ENCODE assay signal across 16 mouse cellular contexts in the genomic region with DNA sequence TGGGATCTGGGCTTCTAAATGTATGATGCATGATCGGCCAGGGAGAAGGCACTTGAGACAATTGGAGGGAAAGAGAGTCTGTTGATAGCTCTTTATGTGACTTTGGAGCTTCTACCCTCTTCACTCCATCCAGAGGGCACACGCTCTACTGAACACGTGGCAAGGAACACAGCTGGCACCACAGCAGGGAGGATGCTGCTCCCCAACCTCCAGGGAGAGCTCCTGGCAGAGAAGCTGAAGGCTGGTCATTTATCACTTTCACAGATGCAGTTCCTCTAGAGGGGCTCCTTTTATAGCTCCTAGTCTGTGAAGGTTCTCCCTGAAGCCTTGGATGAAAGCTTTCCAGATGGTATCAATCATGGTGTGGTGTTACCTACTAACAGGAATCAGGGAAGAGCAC.
"Had no signal": no experiment of that assay in that cellular context is flagged by ENCODE, and none has a peak within 500 bp of the region (broad histone marks: within the 10 kb centered on the region; RNA-seq: fewer than 3 reads in every experiment).

No protein-coding gene starts in this region.

- DNase-seq: kidney, adult 2 months; layer of hippocampus, postnatal 36 days; liver, embryonic 13.5 days; lung, adult 2 months; lung, postnatal 14 days; lung, postnatal 4 days; midbrain, embryonic 14.5 days; retina, postnatal 1 day; right cerebral cortex, postnatal 25 days; spleen, adult 18-20 months; thymus, postnatal 25 days had no signal

- ATAC-seq: intestine, embryonic 15.5 days had no signal

- H3K9ac ChIP-seq: intestine, embryonic 15.5 days; liver, embryonic 13.5 days; neural tube, embryonic 12.5 days; stomach, embryonic 15.5 days had no signal

- H3K4me2 ChIP-seq: intestine, embryonic 15.5 days; liver, embryonic 13.5 days; midbrain, embryonic 11.5 days; neural tube, embryonic 12.5 days; stomach, embryonic 15.5 days had no signal

- H3K36me3 ChIP-seq: intestine, embryonic 15.5 days; liver, embryonic 13.5 days; neural tube, embryonic 12.5 days; stomach, embryonic 15.5 days had no signal

- H3K27ac ChIP-seq: intestine, embryonic 15.5 days; left cerebral cortex, adult 2 months; liver, embryonic 13.5 days; neural tube, embryonic 12.5 days; stomach, embryonic 15.5 days had no signal

- H3K9me3 ChIP-seq: intestine, embryonic 15.5 days; liver, embryonic 13.5 days; neural tube, embryonic 12.5 days; stomach, embryonic 15.5 days had no signal

- H3K4me3 ChIP-seq: intestine, embryonic 15.5 days; left cerebral cortex, adult 2 months; liver, embryonic 13.5 days; neural tube, embryonic 12.5 days; stomach, embryonic 15.5 days had no signal

- H3K27me3 ChIP-seq: intestine, embryonic 15.5 days; liver, embryonic 13.5 days; neural tube, embryonic 12.5 days; stomach, embryonic 15.5 days had no signal

- H3K4me1 ChIP-seq: intestine, embryonic 15.5 days; liver, embryonic 13.5 days; neural tube, embryonic 12.5 days; stomach, embryonic 15.5 days had no signal
